Mouse (Mus musculus): Measurements from ENCODE around the gene Olfr544. TPM values are rescaled to one million over a fixed set of nuclear protein-coding genes. Genes with fewer than 3 reads are reported as not detected.

Olfr544 gene
- polyA plus RNA-seq, 1 experiment from 2014 or later: 0.04 TPM

DNA sequence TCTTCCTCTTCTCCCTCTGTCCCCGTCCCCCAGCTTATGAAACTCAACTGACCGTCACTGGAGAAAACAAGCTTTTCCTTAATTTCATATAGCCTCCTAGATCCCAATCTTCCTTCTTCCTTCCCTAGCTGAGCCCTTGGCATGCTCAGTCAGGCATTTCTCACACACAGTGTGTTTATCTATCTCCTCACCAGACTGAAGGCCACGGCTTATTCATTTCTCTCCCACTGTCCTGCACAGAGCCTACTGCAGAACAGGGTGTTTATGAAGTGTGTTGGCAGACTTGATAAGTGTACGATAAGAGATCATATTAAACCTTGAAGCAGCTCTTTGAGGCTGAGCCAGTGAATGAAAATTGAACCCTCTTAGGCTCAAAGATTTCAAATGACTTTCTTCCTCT is 7.3 kb downstream of the Olfr544 start:
- ATAC-seq (no peak), DNase-seq (no peak)
- H3K27ac ChIP-seq (ENCODE audit: low read depth): no peak overlapping the region
- no peaks in the 10 kb centered on the region for H3K4me1 ChIP-seq (ENCODE audit: insufficient read depth)
- no peak for TF ChIP-seq CTCF (IDR thresholded peaks at IDR 0.05; ENCODE audit: low read depth)
- TF ChIP-seq EP300 (IDR thresholded peaks at IDR 0.05; ENCODE audit: low read depth): no peak
- no peaks in the 10 kb centered on the region for H3K36me3 ChIP-seq (replicated peaks; ENCODE audit: insufficient read depth, low read length)
- no peak overlapping the region for H3K4me2 ChIP-seq (ENCODE audit: low read depth, low read length)
- H3K9ac ChIP-seq (replicated peaks): no peak overlapping the region
- WGBS (ENCODE audit: insufficient replicate concordance): 66% methylated on average over 4 of the region's 4 CpGs
- H3K9me3 ChIP-seq (ENCODE audit: low read length): no peaks in the 10 kb centered on the region
- H3K4me3 ChIP-seq (ENCODE audit: low read depth, low read length): no peak overlapping the region
- H3K27me3 ChIP-seq (ENCODE audit: insufficient read depth, low read length): no peaks in the 10 kb centered on the region

DNA sequence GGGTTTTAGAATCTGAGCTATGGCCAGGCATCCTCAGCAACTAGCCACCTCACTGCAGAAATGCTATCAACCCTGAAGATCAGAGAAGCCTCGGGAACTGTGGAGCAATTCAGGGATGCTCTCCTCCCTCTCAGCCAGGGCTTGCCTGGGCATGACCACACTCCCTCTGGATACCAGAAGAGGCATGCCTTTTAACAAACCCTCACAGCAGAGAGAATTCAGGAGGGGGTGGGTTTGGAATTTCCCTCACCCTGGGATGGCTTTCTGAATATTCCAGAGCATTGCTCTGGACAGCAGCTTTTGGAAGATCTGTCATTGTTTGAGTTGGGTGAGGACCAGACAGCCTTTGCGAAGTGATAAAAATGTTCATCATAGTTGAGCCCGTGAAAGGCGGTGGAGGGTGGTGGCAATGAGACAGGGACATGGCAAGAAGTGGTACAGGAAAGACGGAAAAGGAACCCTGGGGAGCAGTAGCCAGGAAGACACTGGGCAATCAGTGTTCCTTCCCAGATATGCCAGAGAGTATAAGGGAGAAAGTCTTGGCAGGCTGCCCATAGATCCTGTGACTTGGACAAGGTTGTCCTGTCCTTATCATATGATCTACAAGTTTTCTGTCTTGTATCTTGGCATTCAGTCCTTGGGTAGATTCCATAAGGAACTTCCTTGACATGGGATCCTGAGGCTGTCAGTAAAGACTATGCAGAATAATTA is 8.6 kb downstream of the Olfr544 start:
- 62% methylated on average over 5 of the region's 5 CpGs for WGBS (ENCODE audit: insufficient replicate concordance)

DNA sequence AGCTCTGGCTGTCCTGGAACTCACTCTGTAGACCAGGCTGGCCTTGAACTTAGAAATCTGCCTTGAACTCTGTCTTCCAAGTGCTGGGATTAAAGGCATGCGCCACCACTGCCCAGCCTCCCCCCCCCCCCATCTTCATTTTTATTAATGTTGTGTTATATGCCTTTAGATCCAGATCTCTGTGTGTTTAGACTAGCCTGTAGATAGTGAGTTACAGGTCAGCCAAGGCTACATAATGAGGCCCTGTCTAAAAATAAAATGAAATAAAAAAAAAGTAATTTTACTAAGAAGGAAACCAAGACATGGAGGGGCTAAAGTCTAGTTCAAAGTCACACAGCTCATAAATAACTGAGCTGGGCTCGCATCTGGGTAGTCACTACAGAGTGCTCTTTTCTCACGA is 9.2 kb downstream of the Olfr544 start:
- no peaks in the 10 kb centered on the region for H3K9me3 ChIP-seq (ENCODE audit: low read length)
- H3K4me1 ChIP-seq (ENCODE audit: insufficient read depth): no peaks in the 10 kb centered on the region
- WGBS (ENCODE audit: insufficient replicate concordance): 81% methylated on average over 3 of the region's 3 CpGs
- H3K9ac ChIP-seq (replicated peaks): no peak overlapping the region
- no peaks in the 10 kb centered on the region for H3K27me3 ChIP-seq (ENCODE audit: insufficient read depth, low read length)
- no peak overlapping the region for H3K4me3 ChIP-seq (ENCODE audit: low read depth, low read length)
- DNase-seq (no peak), ATAC-seq (no peak)
- TF ChIP-seq CTCF (IDR thresholded peaks at IDR 0.05; ENCODE audit: low read depth) (no peak), EP300 (IDR thresholded peaks at IDR 0.05; ENCODE audit: low read depth) (no peak)
- H3K27ac ChIP-seq (ENCODE audit: low read depth): no peak overlapping the region
- no peak overlapping the region for H3K4me2 ChIP-seq (ENCODE audit: low read depth, low read length)
- no peaks in the 10 kb centered on the region for H3K36me3 ChIP-seq (replicated peaks; ENCODE audit: insufficient read depth, low read length)

More for the DNA sequence above, 8.6 kb downstream of the Olfr544 start:
- ATAC-seq: no peak
- H3K27ac ChIP-seq (ENCODE audit: low read depth): no peak overlapping the region
- no peak for DNase-seq
- no peak overlapping the region for H3K9ac ChIP-seq (replicated peaks)
- no peaks in the 10 kb centered on the region for H3K4me1 ChIP-seq (ENCODE audit: insufficient read depth)
- no peaks in the 10 kb centered on the region for H3K36me3 ChIP-seq (replicated peaks; ENCODE audit: insufficient read depth, low read length)
- H3K4me2 ChIP-seq (ENCODE audit: low read depth, low read length): no peak overlapping the region
- no peak overlapping the region for H3K4me3 ChIP-seq (ENCODE audit: low read depth, low read length)
- TF ChIP-seq CTCF (IDR thresholded peaks at IDR 0.05; ENCODE audit: low read depth): no peak
- no peak for TF ChIP-seq EP300 (IDR thresholded peaks at IDR 0.05; ENCODE audit: low read depth)
- no peaks in the 10 kb centered on the region for H3K27me3 ChIP-seq (ENCODE audit: insufficient read depth, low read length)
- H3K9me3 ChIP-seq (ENCODE audit: low read length): no peaks in the 10 kb centered on the region

DNA sequence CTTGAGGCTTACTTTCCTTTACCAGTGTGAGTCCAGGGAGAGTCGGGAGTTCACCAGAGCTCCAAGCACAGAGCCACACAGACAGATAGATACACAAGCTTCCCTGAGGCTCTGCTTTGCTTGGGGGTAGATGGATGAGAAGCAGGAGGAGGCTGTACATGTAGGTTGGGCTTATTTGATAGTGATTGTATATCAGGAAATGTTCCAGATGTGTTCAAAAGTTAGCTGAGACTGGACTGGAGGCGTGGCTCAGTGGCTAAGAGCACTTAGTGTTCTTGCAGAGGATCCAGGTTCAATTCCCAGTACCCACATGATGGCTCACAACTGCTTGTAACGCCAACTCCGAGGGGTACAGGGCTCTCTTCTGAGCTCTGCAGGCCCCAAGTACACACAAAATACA is 9.7 kb downstream of the Olfr544 start:
- no peaks in the 10 kb centered on the region for H3K4me1 ChIP-seq (ENCODE audit: insufficient read depth)
- H3K36me3 ChIP-seq (replicated peaks; ENCODE audit: insufficient read depth, low read length): no peaks in the 10 kb centered on the region
- H3K27ac ChIP-seq (ENCODE audit: low read depth): no peak overlapping the region
- ATAC-seq: no peak
- DNase-seq: no peak
- H3K9ac ChIP-seq (replicated peaks): no peak overlapping the region
- H3K4me2 ChIP-seq (ENCODE audit: low read depth, low read length): no peak overlapping the region
- no peaks in the 10 kb centered on the region for H3K27me3 ChIP-seq (ENCODE audit: insufficient read depth, low read length)
- H3K4me3 ChIP-seq (ENCODE audit: low read depth, low read length): no peak overlapping the region
- no peak for TF ChIP-seq EP300 (IDR thresholded peaks at IDR 0.05; ENCODE audit: low read depth)
- TF ChIP-seq CTCF (IDR thresholded peaks at IDR 0.05; ENCODE audit: low read depth): no peak
- no peaks in the 10 kb centered on the region for H3K9me3 ChIP-seq (ENCODE audit: low read length)
- WGBS (ENCODE audit: insufficient replicate concordance): 67% methylated on average over 4 of the region's 4 CpGs

DNA sequence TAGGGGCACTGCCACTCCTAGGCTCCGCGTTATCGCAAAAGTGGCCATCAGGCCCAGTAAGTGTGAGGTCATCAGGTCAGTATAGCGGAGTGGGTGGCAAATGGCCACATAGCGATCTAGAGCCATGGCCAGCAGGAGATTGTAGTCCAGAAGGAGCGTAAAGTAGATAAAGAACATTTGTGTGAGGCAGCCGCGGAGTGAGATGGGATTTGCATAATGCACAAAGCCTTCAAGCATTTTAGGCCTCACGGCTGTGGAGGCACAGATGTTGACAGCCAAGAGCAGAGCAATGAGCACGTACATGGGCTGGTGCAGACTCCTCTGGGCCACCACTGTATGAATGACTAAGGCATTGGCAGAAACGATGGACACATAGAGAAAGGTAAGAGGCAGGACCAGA is 10.7 kb downstream of the Olfr544 start:
- Histone ChIP-seq H3K27me3 (ENCODE audit: insufficient read depth, low read length) (no peaks in the 10 kb centered on the region), H3K4me1 (ENCODE audit: insufficient read depth) (no peaks in the 10 kb centered on the region), H3K9me3 (ENCODE audit: low read length) (no peaks in the 10 kb centered on the region), H3K27ac (ENCODE audit: low read depth) (no peak overlapping the region), H3K4me2 (ENCODE audit: low read depth, low read length) (no peak overlapping the region), H3K9ac (replicated peaks) (no peak overlapping the region), H3K36me3 (replicated peaks; ENCODE audit: insufficient read depth, low read length) (no peaks in the 10 kb centered on the region), H3K4me3 (ENCODE audit: low read depth, low read length) (no peak overlapping the region)
- no peak for ATAC-seq
- no peak for DNase-seq
- 82% methylated on average over 11 of the region's 11 CpGs for WGBS (ENCODE audit: insufficient replicate concordance)
- TF ChIP-seq CTCF (IDR thresholded peaks at IDR 0.05; ENCODE audit: low read depth) (no peak; the same call in 1 of the 2 replicates), EP300 (IDR thresholded peaks at IDR 0.05; ENCODE audit: low read depth) (no peak)

DNA sequence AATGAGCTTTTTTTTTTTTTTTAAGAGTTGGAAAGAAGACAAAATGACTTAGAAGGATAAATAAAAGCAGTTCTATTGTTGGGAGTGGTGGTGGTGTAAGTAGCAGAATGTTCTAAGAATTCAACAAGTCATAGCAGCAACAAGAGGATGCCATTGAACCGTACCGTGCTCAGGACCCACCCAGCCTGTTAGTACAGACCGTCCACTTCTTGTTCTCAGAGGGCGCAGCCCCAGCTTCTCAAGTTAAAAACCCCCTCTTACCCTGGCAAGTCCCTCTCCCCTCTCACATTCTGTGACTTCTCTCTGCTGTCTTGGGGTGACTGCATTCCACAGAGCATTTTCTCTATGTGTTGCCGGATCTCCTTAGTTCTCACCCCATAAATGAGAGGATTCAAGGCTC is 11.5 kb downstream of the Olfr544 start:
- no peak overlapping the region for H3K9ac ChIP-seq (replicated peaks)
- no peak for ATAC-seq
- TF ChIP-seq CTCF (IDR thresholded peaks at IDR 0.05; ENCODE audit: low read depth) (no peak), EP300 (IDR thresholded peaks at IDR 0.05; ENCODE audit: low read depth) (no peak)
- H3K4me3 ChIP-seq (ENCODE audit: low read depth, low read length): no peak overlapping the region
- no peak overlapping the region for H3K27ac ChIP-seq (ENCODE audit: low read depth)
- no peaks in the 10 kb centered on the region for H3K36me3 ChIP-seq (replicated peaks; ENCODE audit: insufficient read depth, low read length)
- no peaks in the 10 kb centered on the region for H3K9me3 ChIP-seq (ENCODE audit: low read length)
- DNase-seq: no peak
- 94% methylated on average over 5 of the region's 5 CpGs for WGBS (ENCODE audit: insufficient replicate concordance)
- no peak overlapping the region for H3K4me2 ChIP-seq (ENCODE audit: low read depth, low read length)
- H3K4me1 ChIP-seq (ENCODE audit: insufficient read depth): no peaks in the 10 kb centered on the region
- no peaks in the 10 kb centered on the region for H3K27me3 ChIP-seq (ENCODE audit: insufficient read depth, low read length)

Data from liver, postnatal 0 days (tissue).